Mouse (Mus musculus) liver, embryonic 16.5 days (tissue): ENCODE data around the gene Plcxd2. TPM values are rescaled to one million over a fixed set of nuclear protein-coding genes. Genes with fewer than 3 reads are reported as not detected.

ENCODE experiments used
- ATAC-seq: fragments of 200-750 bp; cut with Nextera tagmentation; 2 replicates; pipeline ENCODE4 v1.8.0; 2017; ENCODE audit warnings: low read depth, mild to moderate bottlenecking, moderate number of reproducible peaks, moderate library complexity
- H3K27ac ChIP-seq: fragments of 300-500 bp; sonication (generic); 2 replicates; pipeline ENCODE4 v1.5.1; 2014; ENCODE audit warnings: mild to moderate bottlenecking, low read length
- H3K27me3 ChIP-seq: fragments of 300-500 bp; sonication (generic); 2 replicates; pipeline ENCODE4 v1.6.1; 2014; ENCODE audit warnings: low read depth, low read length, mixed read lengths; ENCODE audit not compliant: control insufficient read depth, insufficient read depth
- H3K36me3 ChIP-seq: fragments of 300-500 bp; sonication (generic); 2 replicates; pipeline ENCODE4 v1.6.1; 2014; ENCODE audit warnings: mild to moderate bottlenecking; ENCODE audit not compliant: control insufficient read depth, insufficient read depth
- H3K4me1 ChIP-seq: fragments of 300-500 bp; sonication (generic); 2 replicates; pipeline ENCODE4 v1.6.1; 2014; ENCODE audit warnings: low read depth, low read length, mixed read lengths; ENCODE audit not compliant: control insufficient read depth
- H3K4me2 ChIP-seq: fragments of 300-500 bp; sonication (generic); 2 replicates; pipeline ENCODE4 v1.6.1; 2014; ENCODE audit warnings: low read depth, low read length, mixed read lengths
- H3K4me3 ChIP-seq: fragments of 300-500 bp; sonication (generic); 2 replicates; pipeline ENCODE4 v1.5.1; 2014; ENCODE audit warnings: low read depth, mild to moderate bottlenecking, low read length
- H3K9ac ChIP-seq: fragments of 300-500 bp; sonication (generic); 2 replicates; pipeline ENCODE4 v1.6.1; 2014; ENCODE audit warnings: low read depth, low read length
- H3K9me3 ChIP-seq: fragments of 300-500 bp; sonication (generic); replicated peaks from 2 replicates; pipeline ENCODE4 v1.6.1; 2016; ENCODE audit warnings: low read length; ENCODE audit not compliant: control insufficient read depth
- WGBS: fragments of 180-500 bp; shearing (Covaris S2); extraction: QIAGEN DNeasy Blood & Tissue Kit; methylation state at CpG from one replicate; pipeline ENCODE4 v1.1.7; 2014; ENCODE audit not compliant: insufficient replicate concordance; 5-methylcytosine and 5-hydroxymethylcytosine counted together
- polyA plus RNA-seq: library from polyadenylated mRNA; unstranded; fragments of >200 nt; fragmentation: Nextera tagmentation; extraction: Ambion mirVana; gene quantifications from 2 replicates; pipeline ENCODE4 v1.2.1, GENCODE M21; 2015

Gene Plcxd2
- polyA plus RNA-seq, 1 experiment from 2014 or later, result 3.2 TPM

DNA sequence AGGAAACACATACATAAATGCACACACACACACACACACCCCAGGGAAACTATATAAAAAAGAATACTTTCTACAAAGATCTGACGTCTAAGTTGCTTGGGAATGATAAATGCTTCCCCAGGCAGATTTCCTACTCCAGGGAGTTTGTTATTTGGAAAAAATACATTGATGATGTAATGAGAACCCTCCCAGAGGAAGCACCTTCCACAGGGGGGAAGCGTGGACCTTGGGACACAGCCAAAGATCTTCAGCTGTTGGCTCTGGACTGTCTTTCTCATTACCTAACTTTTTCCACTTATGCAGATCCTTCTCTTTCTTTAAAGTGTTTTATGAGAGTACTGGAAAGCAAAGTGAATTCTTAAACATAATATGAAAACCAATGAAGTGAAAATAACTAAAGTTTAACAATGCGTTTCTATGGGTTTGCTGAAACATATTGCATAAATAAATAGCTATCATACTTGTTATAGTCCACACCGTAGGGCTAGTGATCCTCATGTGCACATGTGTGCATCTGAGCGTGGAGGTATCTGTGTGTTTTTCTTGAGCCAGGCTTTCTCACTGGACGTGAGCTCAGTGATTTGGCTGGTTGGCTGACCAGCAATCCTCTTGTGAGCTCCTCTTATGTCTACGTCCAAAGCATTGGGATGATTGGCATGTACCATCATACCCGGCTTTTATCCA is 87.3 kb downstream of the Plcxd2 start:
- Histone ChIP-seq H3K4me1 (no peaks in the 10 kb centered on the region; the same call in 1 of the 2 replicates), H3K27ac (no peak overlapping the region), H3K36me3 (no peaks in the 10 kb centered on the region), H3K9me3 (no peaks in the 10 kb centered on the region), H3K27me3 (no peaks in the 10 kb centered on the region), H3K4me3 (no peak overlapping the region), H3K4me2 (no peak overlapping the region), H3K9ac (no peak overlapping the region)
- peak; percentile 65; the same call in 1 of the 2 replicates for ATAC-seq
- 60% methylated on average over 8 of the region's 8 CpGs for WGBS

DNA sequence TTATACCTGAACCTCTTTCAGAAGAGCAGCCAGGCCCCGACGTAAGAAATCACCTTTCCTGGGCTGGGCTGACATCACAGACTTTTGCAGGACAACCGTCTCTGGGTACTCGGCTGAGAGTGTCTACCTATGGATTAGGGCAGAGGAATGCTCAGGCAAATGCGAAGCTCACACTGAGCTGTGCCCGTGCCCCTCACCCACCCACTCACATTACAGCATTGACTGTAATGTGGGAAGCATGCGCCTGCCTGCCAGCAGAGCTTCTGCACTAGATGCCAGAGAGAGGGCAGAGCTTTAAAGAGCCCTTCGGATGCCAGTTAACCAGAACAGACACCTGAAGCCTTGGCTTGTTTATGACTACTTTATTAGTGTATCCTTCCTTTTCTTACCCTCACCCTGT is 90.4 kb downstream of the Plcxd2 start:
- no peak for ATAC-seq
- Histone ChIP-seq H3K4me2 (no peak overlapping the region), H3K9me3 (no peaks in the 10 kb centered on the region), H3K9ac (no peak overlapping the region), H3K27ac (no peak overlapping the region), H3K4me1 (no peaks in the 10 kb centered on the region), H3K4me3 (no peak overlapping the region), H3K27me3 (no peaks in the 10 kb centered on the region), H3K36me3 (no peaks in the 10 kb centered on the region)
- 64% methylated on average over 8 of the region's 8 CpGs for WGBS

Other genes with a start within 250 kb of the Plcxd2 start
- gene Phldb2, start 56.6 kb downstream of the Plcxd2 start, polyA plus RNA-seq, result 15.3 and 16.6 TPM in 2 replicates
- 0.07 and 0.11 TPM in 2 replicates for gene Cd96, start 110.0 kb upstream of the Plcxd2 start, polyA plus RNA-seq
- gene Gm4737, start 144.9 kb upstream of the Plcxd2 start, polyA plus RNA-seq, result 2.1 and 2.3 TPM in 2 replicates